Mouse (Mus musculus): ENCODE measurements around the gene Ifitm3. TPM values are rescaled to one million over a fixed set of nuclear protein-coding genes. Genes with fewer than 3 reads are reported as not detected.
"Not testable (repeated sequence)": the region's sequence is repeated elsewhere in the genome, so short reads cannot be mapped to it uniquely, and the experiment has no call there.

Ifitm3 gene
- polyA plus RNA-seq, 1 experiment from 2014 or later, result 255 TPM

GRCm38 (mm10) chr7:141047581-141048225 lies 37.1 kb upstream of the Ifitm3 start:
- Histone ChIP-seq H3K27me3 (replicated peaks) (no peaks in the 10 kb centered on the region), H3K36me3 (no peaks in the 10 kb centered on the region), H3K9me3 (no peaks in the 10 kb centered on the region), H3K9ac (peak overlapping the region; percentile 36), H3K4me1 (replicated peaks) (peaks cover 19% of the 10 kb centered on the region), H3K4me2 (replicated peaks) (peak overlapping the region; percentile 75), H3K27ac (peak overlapping the region; percentile 90), H3K4me3 (replicated peaks) (peak overlapping the region; percentile 30)
- ATAC-seq, result peak; percentile 89
- 10% methylated on average over 16 of the region's 19 CpGs for WGBS

DNA sequence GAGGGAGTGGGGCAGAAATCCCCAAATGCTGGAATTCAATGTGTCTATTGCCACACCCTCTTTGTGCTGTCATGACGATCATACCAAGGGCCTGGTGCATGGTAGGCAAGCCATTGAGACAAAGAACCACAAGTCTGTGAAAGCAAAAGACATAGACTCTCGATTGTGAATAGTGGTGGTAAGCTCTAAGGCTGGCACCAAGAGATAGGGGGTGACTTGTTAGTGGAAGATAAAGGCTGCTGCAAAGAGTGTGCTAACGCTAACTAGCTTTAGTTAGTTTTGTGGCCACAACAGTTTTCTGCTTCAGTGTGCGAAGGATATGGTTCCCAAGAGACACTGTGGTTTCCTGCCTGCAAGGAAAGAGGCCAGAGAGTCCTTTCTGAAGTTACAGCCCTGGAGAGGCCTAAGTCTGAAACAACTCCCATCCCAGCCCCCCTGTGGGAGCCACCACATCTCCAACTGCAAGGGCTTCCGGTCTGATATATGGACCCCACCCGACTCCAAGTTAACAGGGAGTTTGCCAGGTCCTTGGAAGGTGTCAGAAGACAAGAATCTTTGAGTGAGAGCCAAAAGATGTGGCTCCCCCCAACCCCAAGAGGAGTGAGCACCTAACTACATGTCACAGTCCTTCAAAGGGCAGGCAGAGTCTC lies 36.5 kb upstream of the Ifitm3 start:
- peak overlapping the region; percentile 83 for H3K27ac ChIP-seq
- H3K4me1 ChIP-seq (replicated peaks), result peaks cover 23% of the 10 kb centered on the region
- ATAC-seq, result no peak
- H3K36me3 ChIP-seq, result no peaks in the 10 kb centered on the region
- no peaks in the 10 kb centered on the region for H3K27me3 ChIP-seq (replicated peaks)
- H3K4me3 ChIP-seq (replicated peaks), result no peak overlapping the region
- H3K4me2 ChIP-seq (replicated peaks), result peak overlapping the region; percentile 75
- 60% methylated on average over 6 of the region's 6 CpGs for whole genome bisulfite sequencing
- no peak overlapping the region for H3K9ac ChIP-seq
- H3K9me3 ChIP-seq, result no peaks in the 10 kb centered on the region

DNA sequence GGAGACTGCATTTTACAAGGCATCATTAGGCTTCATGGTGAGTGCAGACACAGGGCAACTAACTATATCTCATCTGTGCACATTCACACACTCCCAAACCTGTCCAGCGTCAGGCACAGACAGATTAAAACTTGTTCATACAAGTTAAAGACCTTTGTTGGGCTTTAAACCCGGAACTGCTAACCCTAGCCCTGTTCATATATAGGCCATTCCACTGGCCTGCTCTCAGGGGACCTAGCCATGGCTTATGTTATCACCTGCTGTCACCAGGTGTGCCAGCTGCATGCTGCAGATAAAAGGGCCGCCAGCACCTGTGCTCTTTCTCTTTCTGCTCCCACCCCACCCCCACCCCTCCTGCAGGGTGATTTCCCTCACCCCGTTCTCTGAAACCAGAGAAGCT lies 32.0 kb upstream of the Ifitm3 start:
- Histone ChIP-seq H3K4me3 (replicated peaks) (no peak overlapping the region), H3K4me2 (replicated peaks) (no peak overlapping the region), H3K4me1 (replicated peaks) (peaks cover 23% of the 10 kb centered on the region), H3K9ac (no peak overlapping the region), H3K27me3 (replicated peaks) (no peaks in the 10 kb centered on the region), H3K9me3 (no peaks in the 10 kb centered on the region), H3K27ac (peak overlapping the region; percentile 33), H3K36me3 (no peaks in the 10 kb centered on the region)
- 35% methylated on average over 4 of the region's 4 CpGs for WGBS
- ATAC-seq, result peak; percentile 76

- ATAC-seq, result peak; percentile 74
- H3K4me2 ChIP-seq (replicated peaks), result no peak overlapping the region
- WGBS, result 15% methylated on average over 5 of the region's 5 CpGs
- no peaks in the 10 kb centered on the region for H3K36me3 ChIP-seq
- peaks cover 14% of the 10 kb centered on the region for H3K4me1 ChIP-seq (replicated peaks)
- no peak overlapping the region for H3K9ac ChIP-seq
- H3K9me3 ChIP-seq, result no peaks in the 10 kb centered on the region
- H3K27ac ChIP-seq, result peak overlapping the region; percentile 93
- no peaks in the 10 kb centered on the region for H3K27me3 ChIP-seq (replicated peaks)
- no peak overlapping the region for H3K4me3 ChIP-seq (replicated peaks)
Observed at GRCm38 (mm10) chr7:141041661-141042060, 31.1 kb upstream of the Ifitm3 start.

- 0 out of 2 replicates have a peak overlapping the region, but pooled peaks have one; percentile 27 for H3K4me2 ChIP-seq (replicated peaks)
- H3K4me1 ChIP-seq (replicated peaks), result peaks cover 14% of the 10 kb centered on the region
- WGBS, result 25% methylated on average over 6 of the region's 9 CpGs
- H3K9ac ChIP-seq, result no peak overlapping the region
- no peaks in the 10 kb centered on the region for H3K9me3 ChIP-seq
- H3K4me3 ChIP-seq (replicated peaks), result no peak overlapping the region
- no peaks in the 10 kb centered on the region for H3K36me3 ChIP-seq
- ATAC-seq, result peak; percentile 21; the same call in 1 of the 2 replicates
- H3K27me3 ChIP-seq (replicated peaks), result no peaks in the 10 kb centered on the region
- H3K27ac ChIP-seq, result peak overlapping the region; percentile 93
Observed at GRCm38 (mm10) chr7:141040867-141041606, 30.5 kb upstream of the Ifitm3 start.

- whole genome bisulfite sequencing, result 95% methylated on average over 4 of the region's 4 CpGs
- no peak overlapping the region for H3K27ac ChIP-seq
- H3K4me1 ChIP-seq (replicated peaks), result peaks cover 14% of the 10 kb centered on the region
- H3K9me3 ChIP-seq, result no peaks in the 10 kb centered on the region
- ATAC-seq, result no peak
- no peak overlapping the region for H3K4me3 ChIP-seq (replicated peaks)
- H3K36me3 ChIP-seq, result no peaks in the 10 kb centered on the region
- H3K9ac ChIP-seq, result no peak overlapping the region
- H3K4me2 ChIP-seq (replicated peaks), result no peak overlapping the region
- no peaks in the 10 kb centered on the region for H3K27me3 ChIP-seq (replicated peaks)
Observed at GRCm38 (mm10) chr7:141039386-141040107, 29.0 kb upstream of the Ifitm3 start.

- WGBS, result 68% methylated on average over 20 of the region's 21 CpGs
- 0 out of 2 replicates have a peak overlapping the region, but pooled peaks have one; percentile 17 for H3K27ac ChIP-seq
- H3K9ac ChIP-seq, result no peak overlapping the region
Observed at GRCm38 (mm10) chr7:141038090-141039032, 27.8 kb upstream of the Ifitm3 start.

GRCm38 (mm10) chr7:141036624-141037023 lies 26.1 kb upstream of the Ifitm3 start:
- not testable (repeated sequence) for H3K4me3 ChIP-seq (replicated peaks)

More at GRCm38 (mm10) chr7:141038090-141039032, 27.8 kb upstream of the Ifitm3 start:
- ATAC-seq, result peak; percentile 48
- Histone ChIP-seq H3K4me1 (replicated peaks) (peaks cover 14% of the 10 kb centered on the region), H3K27me3 (replicated peaks) (no peaks in the 10 kb centered on the region), H3K36me3 (no peaks in the 10 kb centered on the region), H3K9me3 (no peaks in the 10 kb centered on the region), H3K4me2 (replicated peaks) (no peak overlapping the region), H3K4me3 (replicated peaks) (no peak overlapping the region)

DNA sequence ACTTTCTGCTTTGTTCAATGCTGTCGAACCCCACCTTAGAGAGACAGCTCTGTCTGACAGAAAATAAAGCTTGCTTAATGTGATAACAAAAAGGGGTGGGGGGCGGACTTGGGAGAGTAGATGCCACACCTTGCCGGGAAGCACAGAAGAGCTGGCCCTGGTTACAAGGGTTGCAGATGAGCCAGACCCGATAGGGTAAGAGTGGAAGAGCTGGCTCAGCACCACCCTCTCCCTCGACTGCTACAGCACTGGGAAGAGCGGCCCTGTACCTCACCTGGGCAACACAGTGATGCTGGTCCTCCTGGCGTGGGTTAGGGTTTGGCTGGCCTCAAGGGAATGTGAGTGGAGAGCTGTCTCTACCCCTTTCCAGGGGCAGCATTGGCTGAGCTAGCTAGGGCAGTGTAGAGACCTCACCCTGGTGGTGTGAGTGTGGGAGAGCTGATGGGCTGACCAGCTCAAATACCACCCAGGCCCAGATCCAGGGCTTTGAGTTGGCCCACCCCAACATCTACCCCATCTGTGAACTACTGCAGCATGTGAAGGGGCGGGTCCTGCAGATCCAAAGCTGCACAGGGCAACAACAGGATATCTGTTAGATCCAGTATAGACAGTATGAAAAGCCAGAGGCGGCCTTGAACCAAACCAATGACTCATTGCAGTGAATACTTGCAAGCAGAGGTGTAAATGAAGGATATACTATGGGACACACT lies 22.0 kb upstream of the Ifitm3 start:
- Histone ChIP-seq H3K4me1 (replicated peaks) (no peaks in the 10 kb centered on the region), H3K4me2 (replicated peaks) (no peak overlapping the region), H3K9me3 (no peaks in the 10 kb centered on the region), H3K4me3 (replicated peaks) (no peak overlapping the region), H3K36me3 (no peaks in the 10 kb centered on the region), H3K27me3 (replicated peaks) (no peaks in the 10 kb centered on the region), H3K27ac (no peak overlapping the region), H3K9ac (no peak overlapping the region)
- 60% methylated on average over 9 of the region's 9 CpGs for WGBS
- no peak for ATAC-seq

More at GRCm38 (mm10) chr7:141036624-141037023, 26.1 kb upstream of the Ifitm3 start:
- not testable (repeated sequence) for H3K36me3 ChIP-seq; H3K27me3 ChIP-seq (replicated peaks); H3K9ac ChIP-seq; H3K4me1 ChIP-seq (replicated peaks); ATAC-seq; H3K27ac ChIP-seq; H3K4me2 ChIP-seq (replicated peaks); H3K9me3 ChIP-seq
- WGBS, result 89% methylated on average over 1 of the region's 2 CpGs

DNA sequence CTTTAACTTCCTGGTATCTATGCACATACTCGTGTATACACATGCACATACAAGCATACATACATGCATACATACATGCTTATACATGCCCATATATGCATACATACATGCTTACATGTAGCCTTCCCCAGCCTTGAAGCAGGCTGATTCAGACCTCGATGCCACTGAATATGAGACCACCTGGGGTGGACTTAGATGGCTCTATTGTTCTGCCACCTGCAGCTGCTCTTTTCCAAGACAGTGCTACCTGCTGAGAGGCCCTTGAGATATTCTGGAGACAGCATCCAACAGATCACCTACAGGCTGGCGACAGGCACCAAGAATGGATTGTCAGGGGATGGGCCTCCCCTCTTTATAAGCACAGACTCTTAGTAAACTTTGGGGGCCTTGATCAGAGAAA lies 19.8 kb upstream of the Ifitm3 start:
- Histone ChIP-seq H3K4me3 (replicated peaks) (no peak overlapping the region), H3K27ac (no peak overlapping the region), H3K9ac (no peak overlapping the region), H3K4me2 (replicated peaks) (no peak overlapping the region), H3K36me3 (no peaks in the 10 kb centered on the region), H3K27me3 (replicated peaks) (no peaks in the 10 kb centered on the region), H3K4me1 (replicated peaks) (no peaks in the 10 kb centered on the region), H3K9me3 (no peaks in the 10 kb centered on the region)
- WGBS, result 72% methylated on average over 3 of the region's 3 CpGs
- no peak for ATAC-seq

DNA sequence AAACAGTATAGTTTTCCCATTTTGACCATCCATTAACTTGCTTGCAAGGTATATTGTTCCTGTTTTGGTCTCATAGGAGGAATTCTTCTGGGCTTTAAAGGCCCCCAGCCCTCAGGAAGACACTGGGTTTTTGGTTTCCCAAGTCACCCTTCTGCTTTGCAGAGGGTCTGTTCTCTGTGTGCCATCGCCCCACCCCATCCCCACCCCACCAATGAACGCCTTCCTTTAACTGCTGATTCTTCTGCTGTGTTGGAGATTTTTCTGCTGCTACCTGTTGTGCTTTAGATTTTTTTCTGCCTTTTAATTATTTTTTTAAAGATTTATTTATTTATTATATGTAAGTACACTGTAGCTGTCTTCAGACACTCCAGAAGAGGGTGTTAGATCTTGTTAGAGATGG lies 18.3 kb upstream of the Ifitm3 start, which contains the start of gene Gm17387:
Gene Gm17387, plus strand, starts transcription at position 301 of the 400 bp plus-strand sequence.
- Histone ChIP-seq H3K9ac (no peak within 1 kb of the TSS), H3K27me3 (replicated peaks) (no peaks in the 10 kb centered on the region), H3K4me3 (replicated peaks) (no peak within 1 kb of the TSS), H3K4me1 (replicated peaks) (no peaks in the 10 kb centered on the region), H3K4me2 (replicated peaks) (no peak within 1 kb of the TSS), H3K27ac (no peak within 1 kb of the TSS), H3K36me3 (no peaks in the 10 kb centered on the region), H3K9me3 (no peaks in the 10 kb centered on the region)
- no peak for ATAC-seq
- 89% methylated on average over 2 of the region's 2 CpGs for WGBS

All from intestine, embryonic 15.5 days (tissue).